Mouse (Mus musculus): Measurements from ENCODE around the gene Gm3755. TPM values are rescaled to one million over a fixed set of nuclear protein-coding genes. Genes with fewer than 3 reads are reported as not detected.

The Gm3755 gene
- 0.28 TPM in 1 of 2 replicates, not detected in the other for polyA plus RNA-seq (2012; ENCODE audit: low replicate concordance)

DNA sequence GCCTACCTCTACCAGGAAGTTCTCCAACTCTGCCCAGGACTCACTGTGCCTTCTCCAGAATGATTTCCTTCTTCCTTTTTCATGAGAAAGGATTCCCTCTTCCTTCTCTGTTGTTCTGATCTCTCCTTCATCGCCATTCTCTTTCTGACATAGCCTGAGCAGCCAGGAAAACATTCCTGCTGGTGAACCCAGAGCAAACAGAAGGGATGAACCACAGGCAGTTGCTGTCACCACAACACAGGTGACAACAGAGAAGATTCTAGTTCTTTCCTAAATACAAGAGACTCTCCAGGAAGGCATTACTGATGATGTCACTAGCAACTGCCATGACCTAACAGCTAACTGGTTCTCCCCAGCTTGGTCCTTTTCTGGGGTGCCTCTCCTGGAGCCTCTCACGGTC lies at the start of gene Gm3755:
Gm3755 (minus strand) TSS at position 101 of the 400 bp plus-strand sequence.

DNA sequence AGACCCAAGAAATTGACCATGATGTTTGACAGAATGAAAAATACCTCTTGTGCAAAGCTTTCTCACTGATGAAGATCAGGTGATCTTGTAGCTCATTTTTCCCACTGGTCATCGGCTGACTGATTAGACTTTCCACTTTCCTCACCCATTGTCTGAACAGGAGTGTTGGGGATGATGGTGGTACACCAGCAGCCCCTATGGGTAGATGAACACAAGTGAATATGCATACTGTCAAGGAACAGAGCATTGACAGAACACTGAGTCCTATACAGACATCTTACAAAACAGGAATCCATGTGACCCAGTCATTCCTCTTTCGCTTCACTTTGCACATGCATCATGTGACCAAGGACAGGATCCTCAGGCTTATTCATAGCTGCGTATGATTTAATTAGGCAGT lies 32.9 kb upstream of the Gm3755 start, which contains the start of gene Gm3752:
Gm3752 (minus strand) TSS at position 101 of the 400 bp plus-strand sequence.

Other genes starting within 250 kb of the Gm3755 start
- not detected in 2 replicates for gene Gm3727, start 186.2 kb downstream of the Gm3755 start, polyA plus RNA-seq (2012; ENCODE audit: low replicate concordance)
- not detected in 2 replicates for gene Gm3739, start 135.9 kb downstream of the Gm3755 start, polyA plus RNA-seq (2012; ENCODE audit: low replicate concordance)
- not detected in 2 replicates for gene Gm5797, start 118.5 kb downstream of the Gm3755 start, polyA plus RNA-seq (2012; ENCODE audit: low replicate concordance)
- not detected in 2 replicates for gene Gm8374, start 85.8 kb downstream of the Gm3755 start, polyA plus RNA-seq (2012; ENCODE audit: low replicate concordance)
- gene Gm3752, start 32.8 kb upstream of the Gm3755 start, polyA plus RNA-seq (2012; ENCODE audit: low replicate concordance): not detected in 2 replicates
- gene Gm3558, start 117.6 kb upstream of the Gm3755 start, polyA plus RNA-seq (2012; ENCODE audit: low replicate concordance): not detected in 2 replicates
- not detected in 2 replicates for gene Gm10338, start 144.7 kb upstream of the Gm3755 start, polyA plus RNA-seq (2012; ENCODE audit: low replicate concordance)
- not detected in 2 replicates for gene Gm10128, start 193.1 kb upstream of the Gm3755 start, polyA plus RNA-seq (2012; ENCODE audit: low replicate concordance)